Mouse (Mus musculus): ENCODE results near the gene Prkaa2. TPM values are rescaled to one million over a fixed set of nuclear protein-coding genes. Genes with fewer than 3 reads are reported as not detected.
A peak's percentile ranks its signal among the peaks of the same experiment; 100 is the strongest.

Prkaa2 gene
- total RNA-seq, 1 experiment = 3.9 TPM

- Histone ChIP-seq H3K27ac (ENCODE audit: insufficient read depth, low read depth, low read length, poor library complexity, severe bottlenecking) (no peak overlapping the region), H3K4me3 (ENCODE audit: insufficient read depth in 1 of 2, low read depth in 1 of 2, low read length in 2 of 2, poor library complexity in 1 of 2, severe bottlenecking in 1 of 2) (no peak overlapping the region), H3K9ac (ENCODE audit: insufficient read depth, low read depth, low read length, poor library complexity, severe bottlenecking) (no peak overlapping the region), H3K4me1 (ENCODE audit: control insufficient read depth in 2 of 2, insufficient read depth in 2 of 2, low read length in 2 of 2, poor library complexity in 1 of 2) (no peaks in the 10 kb centered on the region), H3K36me3 (ENCODE audit: control insufficient read depth, insufficient read depth, low read length, poor library complexity, severe bottlenecking) (no peaks in the 10 kb centered on the region), H3K9me3 (ENCODE audit: control insufficient read depth, insufficient read depth, low read depth, low read length) (no peaks in the 10 kb centered on the region)
- DNase-seq (ENCODE audit: low read depth, low spot score) = no peak
- in situ Hi-C loops (cut with MboI; ENCODE audit: low sequenced_read_pairs in 2 of 2, unreplicated experiment in 2 of 2) = no loop called here
- no peak for TF ChIP-seq ZNF384 (IDR thresholded peaks at IDR 0.05; ENCODE audit: low read depth, low read length)
- TF ChIP-seq CHD2 (IDR thresholded peaks at IDR 0.05; ENCODE audit: low read depth, low read length) = no peak
- TF ChIP-seq MAFK (IDR thresholded peaks at IDR 0.05; ENCODE audit: insufficient read depth, low read depth, low read length) = 0 out of 2 replicates have a peak, but pooled peaks have one; percentile 48
- no peak for TF ChIP-seq HCFC1 (IDR thresholded peaks at IDR 0.05; ENCODE audit: borderline replicate concordance, insufficient read depth, low read length)
- TF ChIP-seq ZC3H11A (IDR thresholded peaks at IDR 0.05; ENCODE audit: borderline replicate concordance, low read depth, low read length) = no peak
Measured at GRCm38 (mm10) chr4:105100508-105101336, 9.0 kb downstream of the Prkaa2 start.

GRCm38 (mm10) chr4:105098660-105099059 is 11.0 kb downstream of the Prkaa2 start:
- no peaks in the 10 kb centered on the region for H3K36me3 ChIP-seq (ENCODE audit: control insufficient read depth, insufficient read depth, low read length, poor library complexity, severe bottlenecking)
- H3K9ac ChIP-seq (ENCODE audit: insufficient read depth, low read depth, low read length, poor library complexity, severe bottlenecking) = no peak overlapping the region
- no peak for DNase-seq (ENCODE audit: low read depth, low spot score)
- no peaks in the 10 kb centered on the region for H3K4me1 ChIP-seq (ENCODE audit: control insufficient read depth in 2 of 2, insufficient read depth in 2 of 2, low read length in 2 of 2, poor library complexity in 1 of 2)
- TF ChIP-seq CHD2 (IDR thresholded peaks at IDR 0.05; ENCODE audit: low read depth, low read length) (no peak), ZNF384 (IDR thresholded peaks at IDR 0.05; ENCODE audit: low read depth, low read length) (no peak), HCFC1 (IDR thresholded peaks at IDR 0.05; ENCODE audit: borderline replicate concordance, insufficient read depth, low read length) (no peak), ZC3H11A (IDR thresholded peaks at IDR 0.05; ENCODE audit: borderline replicate concordance, low read depth, low read length) (no peak), MAFK (IDR thresholded peaks at IDR 0.05; ENCODE audit: insufficient read depth, low read depth, low read length) (no peak)
- no peak overlapping the region for H3K27ac ChIP-seq (ENCODE audit: insufficient read depth, low read depth, low read length, poor library complexity, severe bottlenecking)
- in situ Hi-C loops (cut with MboI; ENCODE audit: low sequenced_read_pairs in 2 of 2, unreplicated experiment in 2 of 2) = no loop called here
- H3K9me3 ChIP-seq (ENCODE audit: control insufficient read depth, insufficient read depth, low read depth, low read length) = no peaks in the 10 kb centered on the region
- H3K4me3 ChIP-seq (ENCODE audit: insufficient read depth in 1 of 2, low read depth in 1 of 2, low read length in 2 of 2, poor library complexity in 1 of 2, severe bottlenecking in 1 of 2) = no peak overlapping the region

GRCm38 (mm10) chr4:105098158-105098557 is 11.5 kb downstream of the Prkaa2 start:
- Histone ChIP-seq H3K36me3 (ENCODE audit: control insufficient read depth, insufficient read depth, low read length, poor library complexity, severe bottlenecking) (no peaks in the 10 kb centered on the region), H3K9me3 (ENCODE audit: control insufficient read depth, insufficient read depth, low read depth, low read length) (no peaks in the 10 kb centered on the region), H3K27ac (ENCODE audit: insufficient read depth, low read depth, low read length, poor library complexity, severe bottlenecking) (no peak overlapping the region), H3K9ac (ENCODE audit: insufficient read depth, low read depth, low read length, poor library complexity, severe bottlenecking) (no peak overlapping the region), H3K4me1 (ENCODE audit: control insufficient read depth in 2 of 2, insufficient read depth in 2 of 2, low read length in 2 of 2, poor library complexity in 1 of 2) (no peaks in the 10 kb centered on the region), H3K4me3 (ENCODE audit: insufficient read depth in 1 of 2, low read depth in 1 of 2, low read length in 2 of 2, poor library complexity in 1 of 2, severe bottlenecking in 1 of 2) (no peak overlapping the region)
- DNase-seq (ENCODE audit: low read depth, low spot score) = no peak
- in situ Hi-C loops (cut with MboI; ENCODE audit: low sequenced_read_pairs in 2 of 2, unreplicated experiment in 2 of 2) = no loop called here
- TF ChIP-seq ZC3H11A (IDR thresholded peaks at IDR 0.05; ENCODE audit: borderline replicate concordance, low read depth, low read length) (no peak), ZNF384 (IDR thresholded peaks at IDR 0.05; ENCODE audit: low read depth, low read length) (no peak), CHD2 (IDR thresholded peaks at IDR 0.05; ENCODE audit: low read depth, low read length) (no peak), MAFK (IDR thresholded peaks at IDR 0.05; ENCODE audit: insufficient read depth, low read depth, low read length) (no peak), HCFC1 (IDR thresholded peaks at IDR 0.05; ENCODE audit: borderline replicate concordance, insufficient read depth, low read length) (no peak)

GRCm38 (mm10) chr4:105095316-105095715 is 14.4 kb downstream of the Prkaa2 start:
- in situ Hi-C loops (cut with MboI; ENCODE audit: low sequenced_read_pairs in 2 of 2, unreplicated experiment in 2 of 2) = no loop called here
- Histone ChIP-seq H3K9me3 (ENCODE audit: control insufficient read depth, insufficient read depth, low read depth, low read length) (no peaks in the 10 kb centered on the region), H3K9ac (ENCODE audit: insufficient read depth, low read depth, low read length, poor library complexity, severe bottlenecking) (no peak overlapping the region), H3K4me3 (ENCODE audit: insufficient read depth in 1 of 2, low read depth in 1 of 2, low read length in 2 of 2, poor library complexity in 1 of 2, severe bottlenecking in 1 of 2) (no peak overlapping the region), H3K4me1 (ENCODE audit: control insufficient read depth in 2 of 2, insufficient read depth in 2 of 2, low read length in 2 of 2, poor library complexity in 1 of 2) (no peaks in the 10 kb centered on the region), H3K27ac (ENCODE audit: insufficient read depth, low read depth, low read length, poor library complexity, severe bottlenecking) (no peak overlapping the region), H3K36me3 (ENCODE audit: control insufficient read depth, insufficient read depth, low read length, poor library complexity, severe bottlenecking) (no peaks in the 10 kb centered on the region)
- no peak for DNase-seq (ENCODE audit: low read depth, low spot score)
- TF ChIP-seq MAFK (IDR thresholded peaks at IDR 0.05; ENCODE audit: insufficient read depth, low read depth, low read length) (no peak), HCFC1 (IDR thresholded peaks at IDR 0.05; ENCODE audit: borderline replicate concordance, insufficient read depth, low read length) (no peak), ZNF384 (IDR thresholded peaks at IDR 0.05; ENCODE audit: low read depth, low read length) (no peak), ZC3H11A (IDR thresholded peaks at IDR 0.05; ENCODE audit: borderline replicate concordance, low read depth, low read length) (no peak), CHD2 (IDR thresholded peaks at IDR 0.05; ENCODE audit: low read depth, low read length) (no peak)

Data from ES-E14 (cell line).